Mouse (Mus musculus): ENCODE measurements around the gene Tom1l2. TPM values are rescaled to one million over a fixed set of nuclear protein-coding genes. Genes with fewer than 3 reads are reported as not detected.

The Tom1l2 gene
- polyA plus RNA-seq, 1 experiment from 2014 or later = 29.6 TPM

DNA sequence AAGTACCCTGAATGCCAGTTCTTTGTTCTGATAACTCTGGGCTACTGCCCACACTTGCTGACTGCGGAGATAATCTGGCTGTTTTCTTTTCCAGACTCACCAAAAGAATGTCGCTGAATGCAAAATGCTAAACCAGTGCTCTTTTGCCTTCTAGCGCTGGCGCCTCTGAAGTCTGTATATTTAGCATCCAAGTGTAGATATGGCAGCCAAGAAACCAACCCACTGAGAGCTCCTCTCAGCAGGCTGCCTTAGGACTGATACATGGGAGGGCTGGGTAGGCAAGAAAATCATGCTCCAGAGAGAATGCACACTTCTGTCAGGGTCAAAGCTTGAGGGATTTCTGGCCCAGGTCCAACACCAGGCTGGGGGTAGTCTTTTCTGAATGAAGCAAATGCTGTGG lies 66.4 kb downstream of the Tom1l2 start:
- no peaks in the 10 kb centered on the region for H3K27me3 ChIP-seq (replicated peaks; ENCODE audit: control insufficient read depth, insufficient read depth, low read length)
- no peaks in the 10 kb centered on the region for H3K36me3 ChIP-seq (ENCODE audit: control insufficient read depth, insufficient read depth, low read length)
- H3K4me2 ChIP-seq (ENCODE audit: low read depth, low read length) = no peak overlapping the region
- ATAC-seq = no peak
- H3K9ac ChIP-seq (ENCODE audit: low read depth, low read length) = no peak overlapping the region
- H3K4me1 ChIP-seq (ENCODE audit: control insufficient read depth, insufficient read depth, low read length) = peaks cover 21% of the 10 kb centered on the region
- 73% methylated on average over 4 of the region's 4 CpGs for WGBS
- H3K27ac ChIP-seq (ENCODE audit: low read length) = no peak overlapping the region
- H3K9me3 ChIP-seq (ENCODE audit: control insufficient read depth, low read length) = no peaks in the 10 kb centered on the region
- H3K4me3 ChIP-seq (ENCODE audit: low read length) = no peak overlapping the region

DNA sequence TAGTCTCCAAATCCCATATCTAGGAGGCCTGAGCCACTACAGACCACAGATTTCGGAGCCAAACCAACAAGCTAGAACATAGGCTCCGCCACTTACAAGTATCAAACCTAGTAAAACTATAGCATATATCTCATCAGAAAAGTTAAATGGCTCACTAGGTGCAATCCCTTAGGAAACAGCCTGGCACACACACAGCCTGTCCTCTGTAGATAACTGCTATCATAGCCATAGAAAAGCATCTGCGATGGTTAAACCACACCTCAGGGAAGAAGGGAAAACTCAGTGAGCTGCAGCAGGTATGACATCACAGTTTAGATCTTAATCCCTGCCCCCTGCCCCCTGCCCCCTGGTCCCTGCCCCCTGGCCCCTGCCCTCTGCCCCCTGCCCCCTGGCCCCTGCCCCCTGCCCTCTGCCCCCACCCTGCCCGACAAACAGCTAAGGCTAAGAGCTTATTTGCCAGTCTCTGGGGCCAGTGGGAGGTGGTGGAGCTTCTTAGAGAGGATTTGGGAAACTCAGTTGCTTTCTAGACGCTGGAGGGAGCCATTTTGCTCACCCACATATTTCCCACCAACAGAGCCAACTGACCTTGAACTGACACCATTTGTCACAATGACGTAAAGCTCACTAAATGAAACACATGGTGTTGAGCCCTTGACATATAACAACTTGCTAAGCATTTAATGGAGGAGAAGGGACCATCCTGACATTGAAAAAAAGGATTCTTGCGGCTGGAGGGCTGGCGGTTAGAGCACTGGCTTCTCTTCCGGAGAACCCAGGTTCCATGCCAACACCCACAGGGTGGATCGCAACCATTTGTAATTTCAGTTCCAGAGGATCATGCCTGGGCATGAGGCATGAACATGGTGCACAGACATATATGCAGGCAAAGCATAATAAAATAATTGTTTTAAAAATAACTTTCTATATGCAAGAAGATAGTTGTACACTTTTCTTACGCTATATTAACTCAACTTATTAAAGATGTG lies 72.0 kb downstream of the Tom1l2 start:
- no peak for ATAC-seq
- Histone ChIP-seq H3K27me3 (replicated peaks; ENCODE audit: control insufficient read depth, insufficient read depth, low read length) (no peaks in the 10 kb centered on the region), H3K4me1 (ENCODE audit: control insufficient read depth, insufficient read depth, low read length) (peaks cover 20% of the 10 kb centered on the region), H3K9ac (ENCODE audit: low read depth, low read length) (no peak overlapping the region), H3K27ac (ENCODE audit: low read length) (peak overlapping the region; percentile 45; the same call in 1 of the 2 replicates), H3K4me3 (ENCODE audit: low read length) (no peak overlapping the region), H3K36me3 (ENCODE audit: control insufficient read depth, insufficient read depth, low read length) (no peaks in the 10 kb centered on the region), H3K9me3 (ENCODE audit: control insufficient read depth, low read length) (no peaks in the 10 kb centered on the region), H3K4me2 (ENCODE audit: low read depth, low read length) (no peak overlapping the region)
- 68% methylated on average over 11 of the region's 11 CpGs for WGBS

DNA sequence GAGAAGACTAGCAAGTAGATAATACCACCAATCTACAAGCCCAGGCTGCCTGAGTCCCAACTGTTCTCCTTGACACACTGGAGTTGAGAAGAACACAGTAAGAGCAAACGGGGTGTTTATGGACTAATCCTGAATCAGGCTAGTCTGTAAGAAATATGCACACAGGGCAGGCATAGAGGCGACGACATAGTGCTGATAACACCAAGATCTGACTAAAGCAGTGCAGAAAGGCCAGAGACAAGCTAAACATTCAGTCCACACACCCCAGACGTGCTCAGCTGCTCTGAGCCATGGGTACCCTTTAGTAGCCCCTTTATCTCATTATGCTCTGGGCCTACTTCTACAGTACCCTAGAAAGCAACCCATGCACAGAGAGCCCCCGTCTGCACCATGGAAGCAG lies 73.2 kb downstream of the Tom1l2 start:
- Histone ChIP-seq H3K27me3 (replicated peaks; ENCODE audit: control insufficient read depth, insufficient read depth, low read length) (no peaks in the 10 kb centered on the region), H3K9me3 (ENCODE audit: control insufficient read depth, low read length) (no peaks in the 10 kb centered on the region), H3K9ac (ENCODE audit: low read depth, low read length) (0 out of 2 replicates have a peak overlapping the region, but pooled peaks have one; percentile 6), H3K27ac (ENCODE audit: low read length) (no peak overlapping the region), H3K4me1 (ENCODE audit: control insufficient read depth, insufficient read depth, low read length) (peaks cover 20% of the 10 kb centered on the region), H3K4me3 (ENCODE audit: low read length) (no peak overlapping the region), H3K4me2 (ENCODE audit: low read depth, low read length) (no peak overlapping the region), H3K36me3 (ENCODE audit: control insufficient read depth, insufficient read depth, low read length) (no peaks in the 10 kb centered on the region)
- 65% methylated on average over 5 of the region's 5 CpGs for WGBS
- ATAC-seq = no peak

DNA sequence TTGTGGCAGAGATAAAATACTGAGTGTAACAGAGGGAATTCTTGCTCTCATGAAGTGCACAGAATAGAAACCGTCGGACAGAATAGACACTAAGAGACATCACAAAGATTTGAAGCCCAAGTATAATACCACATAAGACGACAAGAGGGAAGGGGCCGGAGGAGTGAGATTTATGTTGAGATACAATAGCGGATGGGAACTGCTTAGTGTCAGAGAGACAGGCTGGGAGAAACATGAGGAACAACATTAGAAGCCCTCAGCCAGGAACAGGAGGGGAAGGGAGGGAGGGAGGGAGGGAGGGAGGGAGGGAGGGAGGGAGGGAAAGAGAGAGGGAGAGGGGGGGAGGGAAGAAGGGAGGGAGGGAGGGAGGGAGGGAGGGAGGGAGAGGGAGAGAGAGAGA lies 74.9 kb downstream of the Tom1l2 start:
- H3K27ac ChIP-seq (ENCODE audit: low read length) = no peak overlapping the region; the same call in 1 of the 2 replicates
- peak; percentile 58; the same call in 1 of the 2 replicates for ATAC-seq
- no peak overlapping the region for H3K4me2 ChIP-seq (ENCODE audit: low read depth, low read length)
- no peaks in the 10 kb centered on the region for H3K36me3 ChIP-seq (ENCODE audit: control insufficient read depth, insufficient read depth, low read length)
- 57% methylated on average over 5 of the region's 5 CpGs for WGBS
- no peaks in the 10 kb centered on the region for H3K9me3 ChIP-seq (ENCODE audit: control insufficient read depth, low read length)
- no peaks in the 10 kb centered on the region for H3K27me3 ChIP-seq (replicated peaks; ENCODE audit: control insufficient read depth, insufficient read depth, low read length)
- H3K4me1 ChIP-seq (ENCODE audit: control insufficient read depth, insufficient read depth, low read length) = peaks cover 30% of the 10 kb centered on the region
- no peak overlapping the region for H3K9ac ChIP-seq (ENCODE audit: low read depth, low read length)
- no peak overlapping the region for H3K4me3 ChIP-seq (ENCODE audit: low read length)

DNA sequence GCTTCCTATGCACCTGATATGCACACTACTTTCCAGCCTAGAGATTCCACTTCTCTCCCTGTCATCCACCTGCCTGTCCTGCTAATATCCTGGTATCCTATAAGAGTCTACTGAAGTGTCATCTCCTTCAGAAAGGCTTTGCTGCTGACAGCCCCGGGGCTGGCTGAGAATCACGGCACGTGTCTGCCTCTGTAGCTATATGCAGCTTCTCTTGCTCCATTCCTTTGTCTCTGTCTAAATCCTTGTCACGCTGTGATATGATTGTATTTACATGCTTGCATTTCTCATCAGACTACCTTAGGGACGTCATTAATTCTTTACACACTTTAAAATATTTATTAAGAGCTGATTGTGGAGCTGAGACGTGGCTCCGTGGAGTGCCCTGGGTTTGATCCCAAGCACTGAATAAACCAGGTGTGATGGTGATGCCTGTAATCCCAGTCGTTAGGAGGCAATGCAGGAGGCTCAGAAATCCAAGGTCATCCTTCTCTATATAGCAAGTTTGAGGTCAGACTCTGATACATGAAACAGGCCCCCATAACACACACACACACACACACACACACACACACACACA lies 75.5 kb downstream of the Tom1l2 start:
- Histone ChIP-seq H3K9me3 (ENCODE audit: control insufficient read depth, low read length) (no peaks in the 10 kb centered on the region), H3K27me3 (replicated peaks; ENCODE audit: control insufficient read depth, insufficient read depth, low read length) (no peaks in the 10 kb centered on the region), H3K4me2 (ENCODE audit: low read depth, low read length) (no peak overlapping the region), H3K36me3 (ENCODE audit: control insufficient read depth, insufficient read depth, low read length) (no peaks in the 10 kb centered on the region), H3K4me1 (ENCODE audit: control insufficient read depth, insufficient read depth, low read length) (peaks cover 30% of the 10 kb centered on the region), H3K27ac (ENCODE audit: low read length) (peak overlapping the region; percentile 17), H3K9ac (ENCODE audit: low read depth, low read length) (no peak overlapping the region), H3K4me3 (ENCODE audit: low read length) (no peak overlapping the region)
- WGBS = 51% methylated on average over 8 of the region's 8 CpGs
- ATAC-seq = no peak

DNA sequence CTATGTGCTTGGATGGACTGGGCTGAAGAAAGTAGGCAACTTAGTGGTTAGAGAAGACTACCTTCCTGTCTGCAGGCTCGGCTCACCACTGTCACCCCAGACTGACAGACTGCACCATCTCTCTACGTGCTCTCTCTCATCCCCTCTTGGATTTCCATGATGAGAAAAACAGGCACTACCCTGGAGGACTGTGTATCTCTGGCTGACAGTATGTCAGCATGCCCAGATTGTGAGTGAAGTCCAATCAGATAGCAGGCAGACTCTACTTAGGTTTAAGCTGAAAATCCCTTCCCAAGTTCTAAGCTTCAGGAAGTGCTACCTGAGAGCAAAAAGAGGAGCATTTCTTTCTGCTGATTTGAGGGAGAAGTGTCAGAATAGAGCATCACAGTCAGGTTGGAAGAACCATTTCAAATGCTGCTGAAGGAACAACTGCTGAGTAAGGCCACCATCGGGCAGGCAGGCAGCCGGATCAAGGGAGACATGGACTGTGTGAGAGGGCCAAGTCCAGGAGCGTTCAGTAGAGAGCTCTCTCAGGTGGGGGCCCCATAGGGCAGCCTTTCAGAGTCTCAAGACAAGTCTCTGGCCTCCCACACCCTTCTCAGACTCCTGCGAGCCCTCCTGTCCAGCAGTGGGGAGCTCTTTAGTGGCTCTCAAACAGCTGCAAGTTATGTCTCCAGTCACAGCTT lies 76.2 kb downstream of the Tom1l2 start:
- Histone ChIP-seq H3K4me1 (ENCODE audit: control insufficient read depth, insufficient read depth, low read length) (peaks cover 30% of the 10 kb centered on the region), H3K27ac (ENCODE audit: low read length) (peak overlapping the region; percentile 17), H3K9me3 (ENCODE audit: control insufficient read depth, low read length) (no peaks in the 10 kb centered on the region), H3K27me3 (replicated peaks; ENCODE audit: control insufficient read depth, insufficient read depth, low read length) (no peaks in the 10 kb centered on the region), H3K36me3 (ENCODE audit: control insufficient read depth, insufficient read depth, low read length) (no peaks in the 10 kb centered on the region), H3K4me3 (ENCODE audit: low read length) (no peak overlapping the region), H3K4me2 (ENCODE audit: low read depth, low read length) (no peak overlapping the region), H3K9ac (ENCODE audit: low read depth, low read length) (no peak overlapping the region)
- 66% methylated on average over 6 of the region's 6 CpGs for WGBS
- ATAC-seq = peak; percentile 85

DNA sequence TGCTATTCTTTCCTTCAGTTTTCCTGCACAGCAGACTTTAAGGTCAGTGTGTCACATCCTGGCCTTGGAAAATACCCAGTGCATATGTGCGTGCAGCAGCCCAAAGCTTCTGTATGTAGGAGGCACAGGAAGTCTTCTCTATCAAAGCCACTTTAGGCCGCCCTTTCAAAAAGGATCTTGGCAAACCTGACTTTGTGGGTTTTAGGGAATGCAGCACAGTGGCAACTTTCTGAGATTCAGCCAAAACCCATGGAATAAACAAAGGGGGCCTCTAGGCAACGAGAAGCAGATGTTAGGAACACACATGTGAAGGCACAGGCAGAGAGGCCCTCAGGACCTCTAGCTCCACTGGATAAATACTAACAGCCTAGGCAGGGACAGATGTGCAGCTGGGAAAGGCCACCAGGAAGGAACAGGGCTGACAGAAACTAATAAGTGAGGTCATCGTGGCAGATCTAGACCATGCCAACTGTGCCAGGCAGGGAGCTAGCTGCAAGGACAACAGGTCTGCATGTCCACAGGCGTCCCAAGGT lies 79.4 kb downstream of the Tom1l2 start:
- Histone ChIP-seq H3K36me3 (ENCODE audit: control insufficient read depth, insufficient read depth, low read length) (no peaks in the 10 kb centered on the region), H3K9ac (ENCODE audit: low read depth, low read length) (no peak overlapping the region), H3K27me3 (replicated peaks; ENCODE audit: control insufficient read depth, insufficient read depth, low read length) (no peaks in the 10 kb centered on the region), H3K27ac (ENCODE audit: low read length) (peak overlapping the region; percentile 46), H3K4me1 (ENCODE audit: control insufficient read depth, insufficient read depth, low read length) (peaks cover 25% of the 10 kb centered on the region), H3K4me3 (ENCODE audit: low read length) (no peak overlapping the region), H3K9me3 (ENCODE audit: control insufficient read depth, low read length) (no peaks in the 10 kb centered on the region), H3K4me2 (ENCODE audit: low read depth, low read length) (no peak overlapping the region)
- WGBS = 46% methylated on average over 5 of the region's 5 CpGs
- ATAC-seq = 0 out of 2 replicates have a peak, but pooled peaks have one; percentile 16

DNA sequence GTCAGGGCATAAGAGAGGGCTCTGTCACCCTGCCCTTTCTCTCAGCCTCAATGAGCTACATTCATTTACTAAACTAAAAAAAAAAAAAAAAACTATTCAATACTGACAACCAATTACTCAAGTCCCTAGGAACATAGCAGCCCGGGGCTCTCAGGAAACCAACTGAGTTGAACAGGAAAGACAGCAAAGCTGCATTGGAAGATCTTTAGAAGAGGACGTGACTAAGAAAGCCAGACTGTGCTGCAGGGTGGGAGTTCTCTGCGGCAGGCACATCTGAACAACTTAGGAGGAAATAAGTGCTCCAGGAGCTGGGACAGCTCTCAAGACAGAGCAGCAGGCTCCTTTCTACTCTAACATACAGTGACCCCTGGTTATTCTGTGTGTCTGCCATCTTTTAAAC lies 84.1 kb downstream of the Tom1l2 start:
- ATAC-seq = no peak
- WGBS = 53% methylated on average over 3 of the region's 3 CpGs
- no peak overlapping the region for H3K9ac ChIP-seq (ENCODE audit: low read depth, low read length)
- H3K4me3 ChIP-seq (ENCODE audit: low read length) = no peak overlapping the region
- H3K27ac ChIP-seq (ENCODE audit: low read length) = no peak overlapping the region
- H3K4me2 ChIP-seq (ENCODE audit: low read depth, low read length) = no peak overlapping the region
- no peaks in the 10 kb centered on the region for H3K9me3 ChIP-seq (ENCODE audit: control insufficient read depth, low read length)
- H3K4me1 ChIP-seq (ENCODE audit: control insufficient read depth, insufficient read depth, low read length) = peaks cover 8% of the 10 kb centered on the region; the same call in 1 of the 2 replicates
- no peaks in the 10 kb centered on the region for H3K36me3 ChIP-seq (ENCODE audit: control insufficient read depth, insufficient read depth, low read length)
- H3K27me3 ChIP-seq (replicated peaks; ENCODE audit: control insufficient read depth, insufficient read depth, low read length) = no peaks in the 10 kb centered on the region

Measured in intestine, embryonic 16.5 days (tissue).